Mouse (Mus musculus) MEL (cell line): ENCODE measurements around the gene Samd7. TPM values are rescaled to one million over a fixed set of nuclear protein-coding genes. Genes with fewer than 3 reads are reported as not detected.

ENCODE experiments used
- DNase-seq: peaks from one replicate; pipeline ENCODE4 v3.0.0; 2011; ENCODE audit warnings: low read depth, low spot score
- H3K27ac ChIP-seq: 2 replicates; pipeline ENCODE4 v1.5.1; 2012; ENCODE audit warnings: low read depth, mild to moderate bottlenecking, control low read depth, low read length, moderate library complexity; ENCODE audit not compliant: control insufficient read depth
- H3K27me3 ChIP-seq, 2 experiments: fragments of 150-350 bp in 1 of 2; sonication (generic) in 1 of 2; 2 replicates each; pipeline ENCODE4 v1.6.1; 2012; ENCODE audit warnings: low read length in 2 of 2, mild to moderate bottlenecking in 2 of 2, improper control_type of control experiment in 1 of 2, moderate library complexity in 1 of 2; ENCODE audit not compliant: insufficient read depth in 2 of 2, control insufficient read depth in 1 of 2
- H3K36me3 ChIP-seq, 2 experiments: 2 replicates each; pipeline ENCODE4 v1.6.1; 2012 to 2014; ENCODE audit warnings: low read length in 2 of 2, improper control_type of control experiment in 1 of 2, inconsistent platforms in 1 of 2, mild to moderate bottlenecking in 1 of 2; ENCODE audit not compliant: insufficient read depth in 2 of 2, control insufficient read depth in 1 of 2
- H3K4me1 ChIP-seq, 2 experiments: fragments of 150-350 bp in 1 of 2; sonication (generic) in 1 of 2; 2 replicates each; pipeline ENCODE4 v1.6.1; 2012; ENCODE audit warnings: low read length in 2 of 2, improper control_type of control experiment in 1 of 2, mild to moderate bottlenecking in 1 of 2; ENCODE audit not compliant: insufficient read depth in 2 of 2, control insufficient read depth in 1 of 2
- H3K4me3 ChIP-seq, 2 experiments: fragments of 150-350 bp in 1 of 2; sonication (generic) in 1 of 2; 2 replicates each; pipeline ENCODE4 v1.5.1; 2012; ENCODE audit warnings: low read depth in 2 of 2, low read length in 2 of 2, mild to moderate bottlenecking in 2 of 2, moderate library complexity in 2 of 2, control low read depth in 1 of 2, improper control_type of control experiment in 1 of 2; ENCODE audit not compliant: control insufficient read depth in 1 of 2, insufficient read depth in 1 of 2
- H3K79me2 ChIP-seq: 2 replicates; pipeline ENCODE4 v1.6.1; 2012; ENCODE audit warnings: mild to moderate bottlenecking, low read length, moderate library complexity; ENCODE audit not compliant: control insufficient read depth, poor library complexity, insufficient read depth
- H3K9ac ChIP-seq: 2 replicates; pipeline ENCODE4 v1.6.1; 2012; ENCODE audit warnings: low read depth, mild to moderate bottlenecking, control low read depth, low read length, moderate library complexity; ENCODE audit not compliant: control insufficient read depth, poor library complexity, severe bottlenecking
- H3K9me3 ChIP-seq: fragments of 150-350 bp; sonication (generic); replicated peaks from 2 replicates; pipeline ENCODE4 v1.6.1; 2012; ENCODE audit warnings: mild to moderate bottlenecking, low read length, improper control_type of control experiment, moderate library complexity; ENCODE audit not compliant: insufficient read depth
- CHD2 ChIP-seq: IDR thresholded peaks from 2 replicates; pipeline ENCODE4 v1.6.1; 2011; ENCODE audit warnings: low read length, improper control_type of control experiment
- CTCF ChIP-seq, 3 experiments: IDR thresholded peaks in 2 of 3; conservative IDR thresholded peaks in 1 of 3; 2 replicates each; pipeline ENCODE4 v1.5.1; 2011 to 2012; ENCODE audit warnings: low read length in 3 of 3, low read depth in 2 of 3, mild to moderate bottlenecking in 2 of 3, improper control_type of control experiment in 1 of 3, inconsistent platforms in 1 of 3, mixed read lengths in 1 of 3, moderate library complexity in 1 of 3; ENCODE audit not compliant: control insufficient read depth in 1 of 3, insufficient read depth in 1 of 3, poor library complexity in 1 of 3, severe bottlenecking in 1 of 3
- E2F4 ChIP-seq: IDR thresholded peaks from 2 replicates; pipeline ENCODE4 v1.6.1; 2011; ENCODE audit warnings: low read depth, low read length, improper control_type of control experiment, borderline replicate concordance
- EP300 ChIP-seq, 2 experiments: IDR thresholded peaks; 2 replicates each; pipeline ENCODE4 v1.6.1; 2011; ENCODE audit warnings: improper control_type of control experiment in 2 of 2, low read length in 2 of 2, low read depth in 1 of 2, mild to moderate bottlenecking in 1 of 2
- ETS1 ChIP-seq: IDR thresholded peaks from 2 replicates; pipeline ENCODE4 v1.6.1; 2012; ENCODE audit warnings: low read depth, mild to moderate bottlenecking, inconsistent platforms, low read length, improper control_type of control experiment, moderate library complexity
- GABPA ChIP-seq: IDR thresholded peaks from 2 replicates; pipeline ENCODE4 v1.6.1; 2012; ENCODE audit warnings: low read depth, mild to moderate bottlenecking, inconsistent platforms, low read length, improper control_type of control experiment, moderate library complexity
- GATA1 ChIP-seq: IDR thresholded peaks from 2 replicates; pipeline ENCODE4 v1.6.1; 2011; ENCODE audit warnings: low read depth, low read length, improper control_type of control experiment
- HCFC1 ChIP-seq: IDR thresholded peaks from 2 replicates; pipeline ENCODE4 v1.6.1; 2012; ENCODE audit warnings: low read depth, mild to moderate bottlenecking, inconsistent platforms, low read length, improper control_type of control experiment, moderate library complexity
- KAT2A ChIP-seq: conservative IDR thresholded peaks from 2 replicates; pipeline ENCODE4 v1.6.1; 2012; ENCODE audit warnings: low read depth, low read length, improper control_type of control experiment, inconsistent platforms
- MAFK ChIP-seq: IDR thresholded peaks from 2 replicates; pipeline ENCODE4 v1.6.1; 2011; ENCODE audit warnings: low read depth, mild to moderate bottlenecking, low read length, improper control_type of control experiment, borderline replicate concordance
- MAX ChIP-seq: IDR thresholded peaks from 2 replicates; pipeline ENCODE4 v1.6.1; 2011; ENCODE audit warnings: low read length, improper control_type of control experiment
- MEF2A ChIP-seq: IDR thresholded peaks from 2 replicates; pipeline ENCODE4 v1.6.1; 2014; ENCODE audit warnings: low read depth, mild to moderate bottlenecking, inconsistent platforms, low read length, improper control_type of control experiment; ENCODE audit not compliant: poor library complexity, insufficient replicate concordance, severe bottlenecking; ENCODE audit errors: extremely low read depth
- MYB ChIP-seq: IDR thresholded peaks from 2 replicates; pipeline ENCODE4 v1.6.1; 2011; ENCODE audit warnings: mild to moderate bottlenecking, low read depth, low read length, improper control_type of control experiment
- MYC ChIP-seq: IDR thresholded peaks from 2 replicates; pipeline ENCODE4 v1.6.1; 2011; ENCODE audit warnings: low read depth, mild to moderate bottlenecking, low read length, improper control_type of control experiment, moderate library complexity
- NRF1 ChIP-seq: IDR thresholded peaks from 2 replicates; pipeline ENCODE4 v1.6.1; 2014; ENCODE audit warnings: low read depth, mild to moderate bottlenecking, inconsistent platforms, low read length, improper control_type of control experiment, moderate library complexity; ENCODE audit not compliant: poor library complexity, insufficient read depth, severe bottlenecking
- POLR2AphosphoS2 ChIP-seq: IDR thresholded peaks from 2 replicates; pipeline ENCODE4 v1.6.1; 2011; ENCODE audit warnings: low read length, improper control_type of control experiment
- POLR2AphosphoS5 ChIP-seq: IDR thresholded peaks from 2 replicates; pipeline ENCODE4 v1.6.1; 2012; ENCODE audit warnings: low read depth, borderline replicate concordance, mild to moderate bottlenecking, inconsistent platforms, low read length, moderate library complexity, mixed read lengths
- RAD21 ChIP-seq: IDR thresholded peaks from 2 replicates; pipeline ENCODE4 v1.6.1; 2011; ENCODE audit warnings: mild to moderate bottlenecking, low read depth, low read length, improper control_type of control experiment
- SIN3A ChIP-seq: IDR thresholded peaks from 2 replicates; pipeline ENCODE4 v1.6.1; 2012; ENCODE audit warnings: low read length, improper control_type of control experiment, inconsistent platforms
- SMC3 ChIP-seq: IDR thresholded peaks from 2 replicates; pipeline ENCODE4 v1.6.1; 2011; ENCODE audit warnings: low read depth, low read length, improper control_type of control experiment
- TAL1 ChIP-seq: IDR thresholded peaks from 2 replicates; pipeline ENCODE4 v1.6.1; 2012; ENCODE audit warnings: mild to moderate bottlenecking, inconsistent platforms, low read length, moderate library complexity, mixed read lengths
- USF1 ChIP-seq: IDR thresholded peaks from 2 replicates; pipeline ENCODE4 v1.6.1; 2014; ENCODE audit warnings: low read depth, mild to moderate bottlenecking, inconsistent platforms, low read length, improper control_type of control experiment, moderate library complexity
- USF2 ChIP-seq, 2 experiments: IDR thresholded peaks; 2 replicates each; pipeline ENCODE4 v1.6.1; 2011 to 2012; ENCODE audit warnings: improper control_type of control experiment in 2 of 2, low read length in 2 of 2, borderline replicate concordance in 1 of 2, inconsistent platforms in 1 of 2, low read depth in 1 of 2, mild to moderate bottlenecking in 1 of 2; ENCODE audit not compliant: insufficient read depth in 1 of 2
- ZC3H11A ChIP-seq: IDR thresholded peaks from 2 replicates; pipeline ENCODE4 v1.6.1; 2012; ENCODE audit warnings: low read depth, mild to moderate bottlenecking, inconsistent platforms, low read length, improper control_type of control experiment
- ZNF384 ChIP-seq: IDR thresholded peaks from 2 replicates; pipeline ENCODE4 v1.6.1; 2012; ENCODE audit warnings: low read depth, mild to moderate bottlenecking, inconsistent platforms, low read length, improper control_type of control experiment
- polyA plus RNA-seq, 2 experiments: library from polyadenylated mRNA; stranded (reverse) in 1 of 2; unstranded in 1 of 2; fragments of >175 nt in 1 of 2; fragments of >200 nt in 1 of 2; gene quantifications; 2 replicates each; pipeline versions ENCODE4 v1.2.1 to v1.2.4; 2012; ENCODE audit warnings: low replicate concordance in 2 of 2, low read depth in 1 of 2; ENCODE audit not compliant: insufficient read length in 2 of 2, insufficient read depth in 1 of 2, missing spikeins in 1 of 2
- total RNA-seq: library from RNA; depleted of rRNA; stranded (reverse); fragments of 300-350 nt; gene quantifications from 2 replicates; pipeline ENCODE4 v1.2.3, GENCODE M21; 2012

Samd7 gene
- total and polyA plus RNA-seq, 3 experiments: not detected

GRCm38 (mm10) chr3:30724848-30725465 is 21.1 kb upstream of the Samd7 start:
- H3K9me3 ChIP-seq: no peaks in the 10 kb centered on the region
- no peak overlapping the region for H3K9ac ChIP-seq
- H3K4me3 ChIP-seq: no peak overlapping the region
- H3K36me3 ChIP-seq: peaks cover 0 to 2% of the 10 kb centered on the region in 2 experiments; a peak in 2 of 4 replicates
- peaks cover 5 to 7% of the 10 kb centered on the region in 2 experiments for H3K4me1 ChIP-seq
- no peak overlapping the region for H3K27ac ChIP-seq
- no peaks in the 10 kb centered on the region for H3K27me3 ChIP-seq
- no peaks in the 10 kb centered on the region for H3K79me2 ChIP-seq
- TF ChIP-seq RAD21 (peak; percentile 18), USF2 (IDR thresholded peaks at IDR 0.05; ENCODE audit: borderline replicate concordance in 1 of 2, insufficient read depth in 1 of 2, low read depth in 1 of 2, low read length in 2 of 2) (no peak)
- DNase-seq: no peak

- no peaks in the 10 kb centered on the region for H3K27me3 ChIP-seq
Observed at GRCm38 (mm10) chr3:30725514-30725913, 20.6 kb upstream of the Samd7 start.

GRCm38 (mm10) chr3:30727209-30727608 is 18.9 kb upstream of the Samd7 start:
- Histone ChIP-seq H3K36me3 (peaks cover 0 to 2% of the 10 kb centered on the region in 2 experiments; a peak in 2 of 4 replicates), H3K4me3 (no peak overlapping the region; a peak in 1 of 4 replicates), H3K9me3 (no peaks in the 10 kb centered on the region), H3K79me2 (no peaks in the 10 kb centered on the region), H3K27ac (no peak overlapping the region), H3K4me1 (peaks cover 5 to 7% of the 10 kb centered on the region in 2 experiments), H3K27me3 (no peaks in the 10 kb centered on the region), H3K9ac (no peak overlapping the region)
- DNase-seq: peak; percentile 41
- TF ChIP-seq MAX: no peak
- peak; percentile 39; the same call in 1 of the 2 replicates for TF ChIP-seq SIN3A
- no peak for TF ChIP-seq NRF1
- no peak for TF ChIP-seq CHD2
- no peak for TF ChIP-seq GABPA
- peak; percentile 23; the same call in 1 of the 2 replicates for TF ChIP-seq ETS1
- no peak for TF ChIP-seq POLR2AphosphoS5
- no peak for TF ChIP-seq HCFC1
- TF ChIP-seq TAL1: no peak
- no peak for TF ChIP-seq MYB
- TF ChIP-seq ZNF384: no peak
- no peak for TF ChIP-seq RAD21
- TF ChIP-seq E2F4: no peak
- no peak for TF ChIP-seq MAFK
- peak; percentile 63 to 64 for TF ChIP-seq EP300 (IDR thresholded peaks at IDR 0.05; ENCODE audit: low read depth in 1 of 2, low read length in 2 of 2)
- no peak for TF ChIP-seq USF1
- TF ChIP-seq GATA1: no peak
- no peak for TF ChIP-seq MYC
- no peak for TF ChIP-seq ZC3H11A
- TF ChIP-seq POLR2AphosphoS2: no peak
- TF ChIP-seq USF2 (IDR thresholded peaks at IDR 0.05; ENCODE audit: borderline replicate concordance in 1 of 2, insufficient read depth in 1 of 2, low read depth in 1 of 2, low read length in 2 of 2): no peak

More at GRCm38 (mm10) chr3:30725514-30725913, 20.6 kb upstream of the Samd7 start:
- no peaks in the 10 kb centered on the region for H3K79me2 ChIP-seq
- DNase-seq: peak; percentile 62
- TF ChIP-seq SMC3 (peak; percentile 61), KAT2A (no peak), RAD21 (peak; percentile 70), ZC3H11A (peak; percentile 52), MEF2A (no peak), CTCF (IDR thresholded peaks at IDR 0.05 in 2 of 3, conservative IDR thresholded peaks at IDR 0.05 in 1 of 3; ENCODE audit: control insufficient read depth in 1 of 3, insufficient read depth in 1 of 3, low read depth in 2 of 3, low read length in 3 of 3, poor library complexity in 1 of 3, severe bottlenecking in 1 of 3) (peak; percentile 45 to 65 (median 61))
- TF ChIP-seq, all 39 proteins: peak for 4
- H3K36me3 ChIP-seq: peaks cover 0 to 2% of the 10 kb centered on the region in 2 experiments; a peak in 2 of 4 replicates
- no peak overlapping the region for H3K27ac ChIP-seq
- peaks cover 5 to 7% of the 10 kb centered on the region in 2 experiments for H3K4me1 ChIP-seq
- H3K9me3 ChIP-seq: no peaks in the 10 kb centered on the region
- no peak overlapping the region for H3K9ac ChIP-seq
- no peak overlapping the region for H3K4me3 ChIP-seq
